Mouse (Mus musculus): ENCODE data around the gene Hist1h4h. TPM values are rescaled to one million over a fixed set of nuclear protein-coding genes. Genes with fewer than 3 reads are reported as not detected.

Hist1h4h gene
- 100 to 1,000 TPM; 400 to 445 TPM for total RNA-seq (2021)
- long read RNA-seq, experiment 1, transcript Hist1h4h-201 (1 exons, 470 nt): major isoform, 10 of 10 reads
- long read RNA-seq, experiment 1, partial matches to known transcripts: 0 of 10 reads
- long read RNA-seq, experiment 1, other reads (novel, unspliced or antisense): 0 of 10 reads
- long read RNA-seq, experiment 2, transcript Hist1h4h-201 (1 exons, 470 nt): major isoform, 37 of 37 reads
- long read RNA-seq, experiment 2, partial matches to known transcripts: 0 of 37 reads
- long read RNA-seq, experiment 2, other reads (novel, unspliced or antisense): 0 of 37 reads

- DNase-seq (ENCODE audit: low spot score in 2 of 2): peak; percentile 87 to 94
Observed at GRCm38 (mm10) chr13:23530901-23531875, at the start of gene Hist1h4h. Hist1h4h (plus strand) TSS chr13:23531050.

GRCm38 (mm10) chr13:23483153-23483552, 47.7 kb upstream of the Hist1h4h start:
- DNase-seq (ENCODE audit: low spot score in 2 of 2): no peak

- DNase-seq (ENCODE audit: low spot score in 2 of 2): no peak
Observed at GRCm38 (mm10) chr13:23485271-23485670, 45.6 kb upstream of the Hist1h4h start.

GRCm38 (mm10) chr13:23488400-23489322, 42.2 kb upstream of the Hist1h4h start, which contains the start of gene Btn2a2:
Btn2a2 (minus strand) TSS chr13:23488857.
- DNase-seq (ENCODE audit: low spot score in 2 of 2): peak in 1 of 2 experiments; percentile 18

GRCm38 (mm10) chr13:23490863-23491262, 40.0 kb upstream of the Hist1h4h start:
- no peak for DNase-seq (ENCODE audit: low spot score in 2 of 2)

GRCm38 (mm10) chr13:23491263-23491662, 39.6 kb upstream of the Hist1h4h start:
- no peak for DNase-seq (ENCODE audit: low spot score in 2 of 2)

GRCm38 (mm10) chr13:23491990-23492389, 38.9 kb upstream of the Hist1h4h start:
- no peak for DNase-seq (ENCODE audit: low spot score in 2 of 2)

- no peak for DNase-seq (ENCODE audit: low spot score in 2 of 2)
Observed at GRCm38 (mm10) chr13:23495526-23495925, 35.3 kb upstream of the Hist1h4h start.

GRCm38 (mm10) chr13:23497656-23498321, 33.1 kb upstream of the Hist1h4h start:
- DNase-seq (ENCODE audit: low spot score in 2 of 2): peak in 1 of 2 experiments; percentile 48

- DNase-seq (ENCODE audit: low spot score in 2 of 2): no peak
Observed at GRCm38 (mm10) chr13:23498653-23499052, 32.2 kb upstream of the Hist1h4h start.

- DNase-seq (ENCODE audit: low spot score in 2 of 2): no peak
Observed at GRCm38 (mm10) chr13:23499943-23500342, 30.9 kb upstream of the Hist1h4h start.

GRCm38 (mm10) chr13:23500424-23501200, 30.2 kb upstream of the Hist1h4h start:
- peak; percentile 41 to 62 for DNase-seq (ENCODE audit: low spot score in 2 of 2)

- DNase-seq (ENCODE audit: low spot score in 2 of 2): no peak
Observed at GRCm38 (mm10) chr13:23501511-23501910, 29.3 kb upstream of the Hist1h4h start.

- no peak for DNase-seq (ENCODE audit: low spot score in 2 of 2)
Observed at GRCm38 (mm10) chr13:23502031-23502567, 28.8 kb upstream of the Hist1h4h start.

- no peak for DNase-seq (ENCODE audit: low spot score in 2 of 2)
Observed at GRCm38 (mm10) chr13:23502916-23503315, 27.9 kb upstream of the Hist1h4h start.

GRCm38 (mm10) chr13:23503797-23504196, 27.1 kb upstream of the Hist1h4h start:
- peak in 1 of 2 experiments; percentile 70 for DNase-seq (ENCODE audit: low spot score in 2 of 2)

- DNase-seq (ENCODE audit: low spot score in 2 of 2): no peak
Observed at GRCm38 (mm10) chr13:23505662-23506345, 25.0 kb upstream of the Hist1h4h start.

GRCm38 (mm10) chr13:23506351-23506750, 24.5 kb upstream of the Hist1h4h start:
- peak; percentile 49 to 74 for DNase-seq (ENCODE audit: low spot score in 2 of 2)

All from adrenal gland, adult 18-20 months (tissue).